Mouse (Mus musculus) thymus, adult 2 months (tissue): ENCODE data around the gene Abcg5. TPM values are rescaled to one million over a fixed set of nuclear protein-coding genes. Genes with fewer than 3 reads are reported as not detected.

ENCODE experiments used
- DNase-seq: peaks from one replicate; pipeline ENCODE4 v3.0.0; 2021
- H3K27ac ChIP-seq: fragments of 200-500 bp; 2 replicates; pipeline ENCODE4 v1.5.1; 2012; ENCODE audit warnings: low read length, control low read depth; ENCODE audit not compliant: control insufficient read depth, insufficient read depth
- H3K27me3 ChIP-seq: fragments of 200-500 bp; 2 replicates; pipeline ENCODE4 v1.6.1; 2012; ENCODE audit warnings: mild to moderate bottlenecking, low read length, moderate library complexity, mixed read lengths; ENCODE audit not compliant: control insufficient read depth, insufficient read depth
- H3K36me3 ChIP-seq: fragments of 200-500 bp; 2 replicates; pipeline ENCODE4 v1.6.1; 2012; ENCODE audit warnings: mild to moderate bottlenecking, low read length, moderate library complexity; ENCODE audit not compliant: control insufficient read depth, insufficient read depth
- H3K4me1 ChIP-seq: fragments of 200-500 bp; replicated peaks from 2 replicates; pipeline ENCODE4 v1.6.1; 2012; ENCODE audit warnings: low read length; ENCODE audit not compliant: control insufficient read depth, insufficient read depth
- H3K4me3 ChIP-seq: fragments of 200-500 bp; 2 replicates; pipeline ENCODE4 v1.5.1; 2012; ENCODE audit warnings: mild to moderate bottlenecking, low read length, control low read depth, moderate library complexity; ENCODE audit not compliant: control insufficient read depth, insufficient read depth
- CTCF ChIP-seq: fragments of 200-500 bp; IDR thresholded peaks from 2 replicates; pipeline ENCODE4 v1.5.1; 2012; ENCODE audit warnings: mild to moderate bottlenecking, control low read depth, low read length, moderate library complexity, borderline replicate concordance; ENCODE audit not compliant: control insufficient read depth, poor library complexity, insufficient read depth; ENCODE audit errors: extremely low read depth
- POLR2A ChIP-seq: fragments of 200-500 bp; IDR thresholded peaks from 2 replicates; pipeline ENCODE4 v1.6.1; 2012; ENCODE audit warnings: mild to moderate bottlenecking, low read length, control low read depth, moderate library complexity; ENCODE audit not compliant: control insufficient read depth, poor library complexity, insufficient read depth; ENCODE audit errors: extremely low read depth
- WGBS: fragments of 180-500 bp; shearing (Covaris S2); methylation state at CpG from one replicate; pipeline ENCODE4 v1.1.7; 2018; 5-methylcytosine and 5-hydroxymethylcytosine counted together
- polyA plus RNA-seq: library from polyadenylated mRNA; depleted of rRNA; stranded (reverse); fragments of >200 nt; gene quantifications from 2 replicates; pipeline ENCODE4 v1.2.3, GENCODE M21; 2012

Abcg5 gene
- polyA plus RNA-seq, 1 experiment = 1.1 TPM

DNA sequence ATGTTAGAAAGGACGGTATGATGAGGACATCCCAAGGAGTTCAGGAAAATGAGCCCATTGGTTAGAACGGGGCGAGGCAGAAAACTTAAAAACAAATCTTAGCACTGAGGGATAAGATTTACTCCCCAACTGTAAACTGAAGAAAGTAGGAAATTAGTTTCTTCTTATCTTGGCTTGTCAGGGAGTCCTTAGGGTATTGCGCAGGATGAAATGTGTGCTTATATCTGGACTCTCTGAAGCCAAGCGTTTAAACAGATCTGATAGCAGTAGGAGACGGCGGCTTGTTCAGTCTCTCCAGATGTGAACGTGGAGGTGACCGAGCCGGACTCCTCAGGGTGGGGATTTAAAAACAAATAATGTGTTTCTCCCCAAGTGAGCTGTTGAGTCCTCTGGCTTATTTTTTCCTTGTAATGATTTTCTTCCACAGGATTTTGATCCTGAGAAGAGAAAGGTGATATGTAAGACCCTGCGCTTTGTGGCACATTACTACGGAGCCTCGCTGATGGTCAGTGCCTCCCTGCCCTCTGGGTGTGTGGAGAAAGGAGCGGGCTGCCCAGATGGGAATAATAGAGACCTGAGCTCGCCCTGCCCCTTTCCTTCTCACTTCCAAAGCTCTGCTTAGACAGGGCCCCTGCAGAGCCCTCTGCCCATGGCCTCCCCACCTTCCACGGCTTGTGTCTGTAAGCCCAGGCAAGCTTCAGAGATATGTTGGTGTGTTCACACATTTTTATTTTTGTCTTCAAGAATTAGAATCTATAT lies 38.3 kb downstream of the Abcg5 start:
- 93% methylated on average over 16 of the region's 16 CpGs for WGBS
- H3K27me3 ChIP-seq = no peaks in the 10 kb centered on the region
- no peak overlapping the region for H3K27ac ChIP-seq

GRCm38 (mm10) chr17:84642324-84642723 lies 40.5 kb downstream of the Abcg5 start:
- Histone ChIP-seq H3K27me3 (no peaks in the 10 kb centered on the region), H3K4me1 (no peaks in the 10 kb centered on the region), H3K27ac (no peak overlapping the region), H3K36me3 (no peaks in the 10 kb centered on the region), H3K4me3 (no peak overlapping the region)
- no peak for TF ChIP-seq POLR2A
- no peak for TF ChIP-seq CTCF
- WGBS = 95% methylated on average over 9 of the region's 9 CpGs
- no peak for DNase-seq

More for the DNA sequence above, 38.3 kb downstream of the Abcg5 start:
- Histone ChIP-seq H3K36me3 (no peaks in the 10 kb centered on the region), H3K4me1 (no peaks in the 10 kb centered on the region), H3K4me3 (no peak overlapping the region)
- no peak for DNase-seq
- TF ChIP-seq CTCF = no peak
- TF ChIP-seq POLR2A = no peak

GRCm38 (mm10) chr17:84641893-84642292 lies 40.9 kb downstream of the Abcg5 start:
- TF ChIP-seq CTCF = no peak
- peak; percentile 63 for DNase-seq
- no peaks in the 10 kb centered on the region for H3K36me3 ChIP-seq
- 48% methylated on average over 3 of the region's 3 CpGs for WGBS
- no peaks in the 10 kb centered on the region for H3K4me1 ChIP-seq
- H3K27me3 ChIP-seq = no peaks in the 10 kb centered on the region
- H3K27ac ChIP-seq = no peak overlapping the region
- H3K4me3 ChIP-seq = no peak overlapping the region

DNA sequence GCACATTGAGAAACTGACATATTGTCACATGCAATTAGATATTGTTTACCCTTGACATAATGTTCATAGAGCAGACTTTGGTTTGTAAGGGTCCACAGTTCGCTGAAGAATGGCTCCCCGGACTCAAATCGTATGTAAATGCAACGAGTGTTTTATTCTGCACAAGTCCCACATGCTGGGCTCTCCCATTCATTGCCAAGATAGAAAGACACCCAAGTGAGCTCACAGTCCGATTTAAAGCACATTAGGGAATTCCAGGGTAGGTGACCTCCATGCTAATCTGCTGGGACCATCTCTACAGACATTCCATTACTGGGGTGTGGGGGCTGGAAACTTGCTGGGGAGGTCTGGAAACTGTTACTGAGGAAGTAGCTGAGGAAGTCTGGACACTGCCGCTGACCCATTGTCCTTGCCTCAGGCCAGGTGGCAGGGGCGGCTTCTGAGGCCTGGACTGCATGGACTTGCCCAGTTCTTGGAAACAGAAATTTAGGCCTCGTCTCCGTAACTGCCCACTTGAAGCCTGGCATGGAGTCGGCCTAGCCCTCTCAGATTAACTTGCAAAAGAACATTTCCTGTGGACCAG lies 42.9 kb downstream of the Abcg5 start:
- no peak for TF ChIP-seq CTCF
- TF ChIP-seq POLR2A = no peak
- Histone ChIP-seq H3K4me1 (no peaks in the 10 kb centered on the region), H3K27me3 (no peaks in the 10 kb centered on the region), H3K27ac (no peak overlapping the region), H3K4me3 (no peak overlapping the region), H3K36me3 (no peaks in the 10 kb centered on the region)
- DNase-seq = no peak
- 95% methylated on average over 10 of the region's 10 CpGs for WGBS

- no peak overlapping the region for H3K4me3 ChIP-seq
- H3K36me3 ChIP-seq = no peaks in the 10 kb centered on the region
- H3K27me3 ChIP-seq = no peaks in the 10 kb centered on the region
- TF ChIP-seq POLR2A (no peak), CTCF (no peak)
- H3K4me1 ChIP-seq = peaks cover 10% of the 10 kb centered on the region
- no peak for DNase-seq
- 90% methylated on average over 6 of the region's 6 CpGs for WGBS
- H3K27ac ChIP-seq = no peak overlapping the region
These were observed 44.8 kb downstream of the Abcg5 start for GRCm38 (mm10) chr17:84637971-84638370.

DNA sequence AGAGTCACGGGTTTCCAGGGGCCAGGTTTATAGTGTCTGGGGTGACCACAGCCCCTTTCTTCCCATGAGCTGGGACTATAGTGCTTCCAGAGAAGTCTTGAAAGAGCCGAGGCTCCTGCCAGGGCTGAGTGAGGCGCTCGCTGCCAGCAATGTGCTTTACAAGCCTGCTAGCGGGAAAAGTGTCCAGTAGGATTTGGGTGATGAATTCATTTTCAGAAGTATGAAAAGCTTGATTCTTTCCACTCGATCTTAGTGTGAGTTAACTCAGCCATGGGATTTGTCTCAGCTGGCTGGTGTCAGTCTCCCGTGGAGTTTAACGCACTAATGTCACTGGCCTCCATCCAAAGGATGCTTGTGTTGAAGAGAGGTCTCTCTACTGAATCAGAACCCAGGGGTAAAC lies 46.5 kb downstream of the Abcg5 start:
- Histone ChIP-seq H3K27me3 (no peaks in the 10 kb centered on the region), H3K4me3 (no peak overlapping the region), H3K4me1 (peaks cover 15% of the 10 kb centered on the region), H3K27ac (no peak overlapping the region), H3K36me3 (no peaks in the 10 kb centered on the region)
- TF ChIP-seq POLR2A = no peak
- TF ChIP-seq CTCF = no peak
- DNase-seq = no peak
- 91% methylated on average over 8 of the region's 8 CpGs for WGBS
